Mouse (Mus musculus) A20 (cell line): ENCODE results near the gene Nbr1.
"Not testable (repeated sequence)": the region's sequence is repeated elsewhere in the genome, so short reads cannot be mapped to it uniquely, and the experiment has no call there.

Source experiments
- DNase-seq: peaks from one replicate; pipeline ENCODE4 v3.0.0-alpha.2; 2011; ENCODE audit warnings: low read depth, low spot score

The Nbr1 gene

GRCm38 (mm10) chr11:101618596-101618995 lies 66.6 kb downstream of the Nbr1 start:
- DNase-seq: no peak

DNA sequence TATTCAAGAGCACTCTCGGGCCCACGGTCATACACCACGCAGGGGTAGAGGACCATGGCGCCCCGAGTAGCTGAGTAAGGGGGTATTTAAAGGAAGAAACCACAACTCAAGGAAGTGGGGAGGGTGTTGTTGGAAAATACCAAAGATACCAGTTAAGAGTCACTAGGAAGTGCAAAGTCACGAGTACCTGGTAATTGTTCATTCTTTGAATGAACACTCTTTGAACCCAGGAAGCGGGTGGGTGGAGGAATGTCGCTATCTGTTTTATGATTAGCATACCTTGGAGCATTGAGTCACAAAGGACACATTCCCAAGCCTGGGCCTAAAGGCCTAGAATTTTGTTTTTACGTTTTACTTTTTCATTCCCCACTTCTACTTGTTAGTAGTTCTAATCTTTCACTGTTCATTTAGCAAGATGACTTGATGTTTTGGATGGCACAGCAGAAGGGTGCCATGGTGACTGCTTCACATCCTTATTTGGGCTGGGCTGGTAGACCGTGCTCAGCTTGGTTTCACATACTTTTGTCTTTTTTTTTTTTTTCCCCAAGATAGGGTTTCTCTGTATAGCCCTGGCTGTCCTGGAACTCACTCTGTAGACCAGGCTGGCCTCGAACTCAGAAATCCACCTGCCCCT lies 68.2 kb downstream of the Nbr1 start:
- not testable (repeated sequence) for DNase-seq

DNA sequence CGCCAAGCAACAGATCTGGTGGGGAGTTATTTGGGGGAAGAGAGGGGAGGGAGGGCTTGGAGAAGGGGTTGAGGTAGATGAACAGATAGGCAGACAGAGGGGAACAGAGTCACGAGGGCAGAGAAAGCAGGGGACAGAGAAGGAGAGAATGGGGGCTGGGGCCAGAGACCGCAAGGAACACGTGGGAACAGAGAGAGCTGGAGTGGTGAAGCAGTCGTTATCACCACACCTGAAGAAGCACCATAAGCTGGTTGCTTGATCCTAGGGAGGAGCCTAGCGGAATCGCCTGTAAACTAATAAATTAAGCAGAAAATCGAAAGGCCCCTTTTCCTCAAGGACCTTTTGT lies 74.7 kb downstream of the Nbr1 start:
- DNase-seq: no peak

DNA sequence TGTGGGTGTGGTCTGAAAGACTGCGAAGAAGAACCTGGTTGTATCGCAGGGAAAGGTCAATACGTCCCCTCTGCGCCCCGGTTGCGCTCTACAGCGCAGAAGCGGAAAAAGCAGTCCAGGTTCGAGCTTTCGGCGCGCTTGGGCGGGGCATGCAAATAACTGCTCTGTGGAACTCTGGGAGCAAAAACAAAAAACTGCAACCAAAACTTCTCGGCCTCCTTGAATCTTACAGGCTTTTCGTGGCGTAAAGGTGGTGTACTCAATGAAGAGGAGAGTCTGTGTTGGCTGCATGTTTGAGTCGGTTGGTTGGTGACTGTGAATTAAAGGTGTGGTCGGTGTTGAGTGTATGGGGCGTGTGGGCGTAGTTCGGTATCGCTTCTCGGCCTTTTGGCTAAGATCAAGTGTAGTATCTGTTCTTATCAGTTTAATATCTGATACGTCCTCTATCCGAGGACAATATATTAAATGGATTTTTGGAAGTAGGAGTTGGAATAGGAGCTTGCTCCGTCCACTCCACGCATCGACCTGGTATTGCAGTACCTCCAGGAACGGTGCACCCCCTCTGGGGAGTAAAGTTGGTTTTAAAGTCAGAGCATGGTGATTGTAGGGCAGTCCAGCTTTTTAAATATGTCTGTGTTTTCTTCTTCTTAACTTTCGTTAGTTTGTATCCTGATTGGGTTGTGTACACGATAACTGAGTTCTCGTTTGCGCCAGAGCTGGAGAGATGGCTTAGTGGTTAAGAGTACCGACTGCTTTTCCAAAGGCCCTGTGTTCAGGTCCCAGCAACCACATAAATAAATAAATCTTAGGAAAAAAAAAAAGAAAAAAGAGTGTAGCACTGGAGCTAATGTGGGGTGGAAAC lies 75.3 kb downstream of the Nbr1 start, which contains the start of gene Rdm1:
Rdm1 (plus strand) TSS at position 201 of the 862 bp plus-strand sequence.
- peak; percentile 97 for DNase-seq

- no peak for DNase-seq
Measured at GRCm38 (mm10) chr11:101627857-101628559, 76.1 kb downstream of the Nbr1 start.

DNA sequence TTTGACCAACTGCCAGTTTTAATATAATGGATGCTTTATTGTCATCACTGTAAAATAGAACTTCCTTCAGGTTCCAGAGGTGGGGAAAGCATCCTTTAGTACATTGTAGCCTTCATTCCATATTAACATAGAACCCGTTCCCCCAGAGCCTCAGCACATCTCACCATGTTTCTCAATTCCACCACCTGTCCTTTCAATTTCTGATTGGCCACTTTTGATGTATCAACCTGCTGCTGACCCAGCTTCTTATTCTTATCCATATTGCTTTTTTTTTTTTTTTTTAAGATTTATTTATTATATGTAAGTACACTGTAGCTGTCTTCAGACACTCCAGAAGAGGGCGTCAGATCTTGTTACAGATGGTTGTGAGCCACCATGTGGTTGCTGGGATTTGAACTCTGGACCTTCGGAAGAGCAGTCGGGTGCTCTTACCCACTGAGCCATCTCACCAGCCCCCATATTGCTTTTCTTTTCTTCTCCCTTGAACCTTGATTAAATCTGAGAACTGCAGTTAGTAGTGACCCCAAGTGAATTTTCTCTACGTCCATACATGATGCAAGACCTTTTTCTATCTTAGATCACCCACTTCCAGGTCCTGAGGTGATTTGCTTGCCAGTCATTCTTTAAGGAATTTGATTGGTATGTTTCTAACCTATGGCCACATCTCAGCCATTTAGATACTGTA lies 76.9 kb downstream of the Nbr1 start:
- DNase-seq: peak; percentile 42
